Mouse (Mus musculus) limb, embryonic 15.5 days (tissue): ENCODE data around the gene Slc10a3. TPM values are rescaled to one million over a fixed set of nuclear protein-coding genes. Genes with fewer than 3 reads are reported as not detected.

ENCODE experiments used
- ATAC-seq: fragments of 200-750 bp; cut with Nextera tagmentation; 2 replicates; pipeline ENCODE4 v1.8.0; 2017; ENCODE audit warnings: low read depth, moderate TSS enrichment; ENCODE audit not compliant: insufficient number of reproducible peaks, low FRiP score, low TSS enrichment
- H3K27ac ChIP-seq: fragments of 300-500 bp; sonication (generic); 2 replicates; pipeline ENCODE4 v1.5.1; 2015; ENCODE audit warnings: moderate library complexity, mild to moderate bottlenecking, inconsistent platforms
- H3K27me3 ChIP-seq: fragments of 300-500 bp; sonication (generic); 2 replicates; pipeline ENCODE4 v1.6.1; 2015; ENCODE audit warnings: inconsistent platforms
- H3K36me3 ChIP-seq: fragments of 300-500 bp; sonication (generic); 2 replicates; pipeline ENCODE4 v1.6.1; 2015; ENCODE audit warnings: inconsistent platforms
- H3K4me1 ChIP-seq: fragments of 300-500 bp; sonication (generic); 2 replicates; pipeline ENCODE4 v1.6.1; 2015; ENCODE audit warnings: inconsistent platforms
- H3K4me2 ChIP-seq: fragments of 300-500 bp; sonication (generic); 2 replicates; pipeline ENCODE4 v1.6.1; 2015; ENCODE audit warnings: mild to moderate bottlenecking, inconsistent platforms
- H3K4me3 ChIP-seq: fragments of 300-500 bp; sonication (generic); 2 replicates; pipeline ENCODE4 v1.5.1; 2015; ENCODE audit warnings: mild to moderate bottlenecking, inconsistent platforms
- H3K9ac ChIP-seq: fragments of 300-500 bp; sonication (generic); 2 replicates; pipeline ENCODE4 v1.6.1; 2015; ENCODE audit warnings: inconsistent platforms
- H3K9me3 ChIP-seq: fragments of 300-500 bp; sonication (generic); 2 replicates; pipeline ENCODE4 v1.6.1; 2016; ENCODE audit warnings: inconsistent platforms
- WGBS: fragments of 180-500 bp; shearing (Covaris S2); methylation state at CpG from one replicate; pipeline ENCODE4 v1.1.7; 2015; 5-methylcytosine and 5-hydroxymethylcytosine counted together
- polyA plus RNA-seq: library from polyadenylated mRNA; unstranded; fragments of >200 nt; fragmentation: Nextera tagmentation; extraction: Ambion mirVana; gene quantifications from 2 replicates; pipeline ENCODE4 v1.2.1, GENCODE M21; 2015

Gene Slc10a3
- polyA plus RNA-seq, 1 experiment from 2014 or later, result 22.6 TPM

- H3K4me3 ChIP-seq, result peak within 1 kb of the TSS; percentile 47
- peak within 1 kb of the TSS; percentile 47; the same call in 1 of the 2 replicates for H3K27ac ChIP-seq
- no peaks in the 10 kb centered on the region for H3K27me3 ChIP-seq
- peak within 1 kb of the TSS; percentile 49 for H3K4me2 ChIP-seq
- H3K9ac ChIP-seq, result peak within 1 kb of the TSS; percentile 35; the same call in 1 of the 2 replicates
- H3K9me3 ChIP-seq, result no peaks in the 10 kb centered on the region
- no peaks in the 10 kb centered on the region for H3K36me3 ChIP-seq
- WGBS, result 21% methylated on average over 8 of the region's 22 CpGs
- ATAC-seq, result peak; percentile 63; the same call in 1 of the 2 replicates
- no peaks in the 10 kb centered on the region for H3K4me1 ChIP-seq
Measured at GRCm38 (mm10) chrX:74353467-74353770, 19.7 kb downstream of the Slc10a3 start, which contains the start of gene Lage3. Lage3 (minus strand) TSS chrX:74353618.

DNA sequence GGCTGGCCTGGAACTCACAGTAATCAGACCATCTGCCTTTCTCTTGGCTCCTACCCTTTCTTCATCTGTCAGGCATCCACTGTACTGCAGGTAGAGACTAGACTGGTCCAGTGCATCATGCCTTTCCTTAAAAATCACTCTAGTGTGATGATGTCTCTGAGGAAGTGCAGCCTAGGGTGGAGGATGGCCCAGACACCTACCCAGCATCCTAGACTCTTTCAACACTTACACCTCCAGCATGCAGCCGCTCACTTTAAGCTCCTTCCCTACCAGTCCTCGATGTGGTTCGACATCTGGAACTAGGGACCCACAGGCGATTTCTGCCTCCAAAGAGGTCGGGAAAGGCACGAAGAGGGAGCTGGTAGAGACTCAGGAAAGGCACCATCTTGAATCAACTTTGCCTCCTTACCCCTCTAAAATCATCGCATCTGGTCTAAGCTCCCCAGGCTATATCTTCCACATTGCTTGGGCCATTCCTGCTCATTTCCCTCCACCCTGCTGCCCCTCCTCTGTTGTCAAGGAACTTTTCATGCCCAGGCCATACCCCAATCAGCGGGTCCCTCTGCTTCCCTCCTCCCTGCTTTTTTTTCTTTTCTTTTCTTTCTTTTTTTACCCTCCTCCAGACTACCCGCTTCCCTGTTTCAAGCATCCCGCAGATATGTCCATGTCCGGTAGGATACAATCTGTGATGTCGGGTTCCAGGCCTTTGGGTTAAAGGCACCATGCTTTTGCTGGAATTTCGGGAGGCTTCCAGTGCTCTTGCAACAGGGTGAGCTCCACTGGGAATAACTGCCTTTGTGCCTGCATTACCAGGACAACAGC is 20.3 kb downstream of the Slc10a3 start:
- 25% methylated on average over 13 of the region's 13 CpGs for WGBS
- Histone ChIP-seq H3K9ac (peak overlapping the region; percentile 35; the same call in 1 of the 2 replicates), H3K9me3 (no peaks in the 10 kb centered on the region), H3K4me2 (peak overlapping the region; percentile 49), H3K27me3 (no peaks in the 10 kb centered on the region), H3K4me3 (peak overlapping the region; percentile 47), H3K4me1 (no peaks in the 10 kb centered on the region), H3K27ac (peak overlapping the region; percentile 47; the same call in 1 of the 2 replicates), H3K36me3 (no peaks in the 10 kb centered on the region)
- ATAC-seq, result no peak

- Histone ChIP-seq H3K4me2 (peak overlapping the region; percentile 50), H3K36me3 (peaks cover 12% of the 10 kb centered on the region), H3K4me1 (peaks cover 17% of the 10 kb centered on the region; the same call in 1 of the 2 replicates), H3K9ac (no peak overlapping the region), H3K27ac (peak overlapping the region; percentile 85; the same call in 1 of the 2 replicates), H3K27me3 (no peaks in the 10 kb centered on the region), H3K9me3 (no peaks in the 10 kb centered on the region), H3K4me3 (peak overlapping the region; percentile 47)
- ATAC-seq, result no peak
- 42% methylated on average over 2 of the region's 2 CpGs for WGBS
Measured at GRCm38 (mm10) chrX:74330166-74330930, 42.8 kb downstream of the Slc10a3 start.

DNA sequence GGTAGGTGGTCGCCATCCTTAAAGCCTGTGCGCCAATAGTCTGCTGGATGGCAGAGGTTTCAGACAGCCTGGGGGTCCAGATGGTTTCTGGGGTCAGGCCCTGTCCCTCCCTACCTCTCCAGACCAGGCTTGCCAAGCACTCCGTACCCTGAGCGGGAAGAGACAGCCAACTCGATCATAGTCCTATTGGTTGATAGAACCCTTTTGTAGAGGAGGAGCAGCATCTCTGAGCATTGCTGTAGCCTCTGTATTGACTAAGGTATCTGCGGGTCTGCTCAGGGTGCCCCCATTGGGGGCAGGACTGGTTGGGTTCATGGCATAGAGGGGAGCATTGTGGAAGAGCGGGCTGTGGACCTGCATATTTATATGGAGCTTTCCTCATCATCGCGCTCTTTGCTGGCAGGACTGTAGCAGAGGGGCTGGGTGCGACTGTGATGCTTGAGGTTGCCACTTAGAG is 43.9 kb downstream of the Slc10a3 start:
- H3K27ac ChIP-seq, result peak overlapping the region; percentile 85; the same call in 1 of the 2 replicates
- 0 out of 2 replicates have a peak, but pooled peaks have one; percentile 12 for ATAC-seq
- H3K27me3 ChIP-seq, result no peaks in the 10 kb centered on the region

GRCm38 (mm10) chrX:74328725-74329161 is 44.4 kb downstream of the Slc10a3 start, which contains the start of gene Plxna3:
Plxna3 (plus strand) TSS chrX:74329066.
- H3K4me3 ChIP-seq, result peak within 1 kb of the TSS; percentile 47

More for the DNA sequence above, 43.9 kb downstream of the Slc10a3 start:
- peaks cover 17% of the 10 kb centered on the region; the same call in 1 of the 2 replicates for H3K4me1 ChIP-seq
- no peaks in the 10 kb centered on the region for H3K9me3 ChIP-seq
- H3K4me2 ChIP-seq, result peak overlapping the region; percentile 50
- peak overlapping the region; percentile 47 for H3K4me3 ChIP-seq
- WGBS, result 24% methylated on average over 10 of the region's 10 CpGs
- H3K36me3 ChIP-seq, result peaks cover 6% of the 10 kb centered on the region
- peak overlapping the region; percentile 20; the same call in 1 of the 2 replicates for H3K9ac ChIP-seq

More at GRCm38 (mm10) chrX:74328725-74329161, 44.4 kb downstream of the Slc10a3 start, which contains the start of gene Plxna3:
- Histone ChIP-seq H3K4me2 (peak within 1 kb of the TSS; percentile 50), H3K9me3 (no peaks in the 10 kb centered on the region), H3K27me3 (no peaks in the 10 kb centered on the region), H3K27ac (peak within 1 kb of the TSS; percentile 85), H3K9ac (peak within 1 kb of the TSS; percentile 33), H3K4me1 (peaks cover 17% of the 10 kb centered on the region; the same call in 1 of the 2 replicates), H3K36me3 (peaks cover under 1% of the 10 kb centered on the region; the same call in 1 of the 2 replicates)
- peak; percentile 91 for ATAC-seq
- WGBS, result 18% methylated on average over 24 of the region's 30 CpGs

Other genes starting within 250 kb of the Slc10a3 start
- gene Opn1mw, start 245.9 kb downstream of the Slc10a3 start, polyA plus RNA-seq, result not detected in 2 replicates
- 10.6 and 12.1 TPM in 2 replicates for gene Mecp2, start 238.0 kb downstream of the Slc10a3 start, polyA plus RNA-seq
- not detected in 2 replicates for gene Tex28, start 205.5 kb downstream of the Slc10a3 start, polyA plus RNA-seq
- gene Tktl1, start 196.1 kb downstream of the Slc10a3 start, polyA plus RNA-seq, result 0.08 TPM in 1 of 2 replicates, not detected in the other
- gene Flna, start 123.5 kb downstream of the Slc10a3 start, polyA plus RNA-seq, result 228 and 248 TPM in 2 replicates
- 24.8 and 29.0 TPM in 2 replicates for gene Emd, start 118.7 kb downstream of the Slc10a3 start, polyA plus RNA-seq
- 675 and 811 TPM in 2 replicates for gene Rpl10, start 102.5 kb downstream of the Slc10a3 start, polyA plus RNA-seq
- gene Taz, start 91.4 kb downstream of the Slc10a3 start, polyA plus RNA-seq, result 89.2 and 89.6 TPM in 2 replicates
- 17.3 and 20.2 TPM in 2 replicates for gene Dnase1l1, start 91.0 kb downstream of the Slc10a3 start, polyA plus RNA-seq
- 156 and 175 TPM in 2 replicates for gene Atp6ap1, start 76.3 kb downstream of the Slc10a3 start, polyA plus RNA-seq
- 203 and 211 TPM in 2 replicates for gene Gdi1, start 68.4 kb downstream of the Slc10a3 start, polyA plus RNA-seq
- gene Fam50a, start 60.3 kb downstream of the Slc10a3 start, polyA plus RNA-seq, result 62.6 and 67.7 TPM in 2 replicates
- 16.7 and 19.4 TPM in 2 replicates for gene Plxna3, start 44.3 kb downstream of the Slc10a3 start, polyA plus RNA-seq
- 89.8 and 90.3 TPM in 2 replicates for gene Lage3, start 19.7 kb downstream of the Slc10a3 start, polyA plus RNA-seq
- gene Ubl4a, start 131 bp downstream of the Slc10a3 start, polyA plus RNA-seq, result 72.6 and 75.4 TPM in 2 replicates
- 43.8 and 47.4 TPM in 2 replicates for gene Fam3a, start 19.9 kb upstream of the Slc10a3 start, polyA plus RNA-seq
- 20.1 and 21.3 TPM in 2 replicates for gene Ikbkg, start 19.9 kb upstream of the Slc10a3 start, polyA plus RNA-seq
- gene G6pdx, start 55.8 kb upstream of the Slc10a3 start, polyA plus RNA-seq, result 66.8 and 67.2 TPM in 2 replicates
- gene Gm6880, start 108.0 kb upstream of the Slc10a3 start, polyA plus RNA-seq, result 1.1 and 2.2 TPM in 2 replicates
- gene Olfr1326-ps1, start 201.5 kb upstream of the Slc10a3 start, polyA plus RNA-seq, result not detected in 2 replicates
- not detected in 2 replicates for gene Olfr1325, start 219.3 kb upstream of the Slc10a3 start, polyA plus RNA-seq